Mouse (Mus musculus) lung, postnatal 4 days (tissue): ENCODE data around the gene Med12l.

Source experiments
- DNase-seq, 2 experiments: peaks; one replicate each; pipeline ENCODE4 v3.0.0; 2021

The Med12l gene

GRCm38 (mm10) chr3:59005271-59005995 is at the start of gene Med12l:
Gene Med12l, plus strand, starts transcription at chr3:59005825.
- DNase-seq: peak; percentile 56 to 73

GRCm38 (mm10) chr3:58961166-58961565 is 44.5 kb upstream of the Med12l start:
- DNase-seq: no peak

DNA sequence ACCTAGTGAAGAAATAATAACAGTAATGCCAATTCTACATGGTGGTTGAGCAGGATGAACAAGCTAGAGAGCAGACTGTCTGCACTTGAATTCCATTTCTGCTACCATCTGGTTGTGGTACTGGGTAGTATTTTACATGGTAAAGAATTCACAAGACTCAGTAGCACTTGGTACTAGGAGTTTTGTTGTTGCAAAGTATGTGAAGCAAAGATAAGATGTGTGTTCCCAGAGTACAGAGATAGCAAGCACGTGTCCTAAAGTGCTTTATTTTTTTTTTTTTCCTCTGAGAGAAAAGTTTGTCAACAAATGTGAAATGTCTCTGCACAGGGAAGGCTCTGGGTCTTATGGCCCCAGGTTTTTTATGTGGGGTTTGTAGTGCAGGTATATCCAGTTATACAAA is 28.2 kb upstream of the Med12l start:
- no peak for DNase-seq

DNA sequence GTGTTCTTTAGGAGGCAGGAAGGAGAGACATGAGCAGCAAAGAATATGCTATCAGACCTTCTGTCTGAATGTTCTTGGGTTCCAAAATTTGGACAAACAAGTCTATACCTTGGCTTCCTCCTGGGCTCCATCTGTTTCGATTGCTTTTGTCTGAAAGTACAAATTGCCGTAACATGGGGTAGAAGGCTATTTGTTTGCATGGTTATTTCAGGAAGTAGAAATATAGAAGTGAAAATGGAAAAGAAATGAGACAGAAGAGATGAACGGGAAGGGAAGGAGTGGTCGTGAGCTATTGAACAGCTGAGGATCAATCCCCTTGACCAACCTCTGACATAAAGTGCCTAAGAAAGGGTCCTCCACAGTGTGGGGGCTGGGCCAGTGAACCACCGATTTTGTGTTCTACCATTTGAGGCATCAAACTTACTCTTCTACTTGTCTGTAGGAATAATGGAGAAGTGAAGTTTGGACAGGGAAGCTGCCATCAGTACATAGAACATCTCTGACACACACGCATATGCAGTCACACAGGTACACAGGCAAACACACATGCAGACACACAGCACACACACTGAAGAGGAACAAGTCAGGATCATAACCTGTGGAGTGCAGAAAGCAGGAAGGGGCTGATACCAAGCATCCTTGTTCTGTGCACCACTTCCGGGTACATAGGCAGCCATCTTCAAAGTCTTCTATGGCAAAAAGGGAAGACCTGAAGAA is 27.6 kb upstream of the Med12l start:
- DNase-seq: no peak

GRCm38 (mm10) chr3:58980579-58980978 is 25.0 kb upstream of the Med12l start:
- no peak for DNase-seq

GRCm38 (mm10) chr3:58982896-58983837 is 22.5 kb upstream of the Med12l start:
- DNase-seq: peak in 1 of 2 experiments; percentile 64

GRCm38 (mm10) chr3:58983838-58984598 is 21.6 kb upstream of the Med12l start:
- DNase-seq: no peak

DNA sequence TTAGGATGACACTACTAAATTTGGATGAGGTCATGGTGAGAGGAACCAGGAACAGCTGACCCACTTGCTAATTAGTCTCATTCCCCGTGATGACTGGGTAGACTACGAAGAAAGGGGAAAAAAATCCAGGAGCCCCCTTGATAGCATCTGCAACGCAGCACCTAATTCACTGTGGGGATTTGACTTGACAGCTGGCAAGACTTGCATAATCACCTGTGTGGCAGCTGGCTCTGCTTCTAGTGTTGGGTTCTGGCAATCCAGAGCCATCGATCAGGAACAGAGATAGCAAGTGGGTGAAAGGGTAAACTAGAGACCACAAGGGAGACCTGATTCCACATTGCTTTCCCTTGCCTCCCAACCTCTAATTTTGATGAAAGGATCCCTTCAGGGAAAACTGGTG is 19.8 kb upstream of the Med12l start:
- DNase-seq: no peak

DNA sequence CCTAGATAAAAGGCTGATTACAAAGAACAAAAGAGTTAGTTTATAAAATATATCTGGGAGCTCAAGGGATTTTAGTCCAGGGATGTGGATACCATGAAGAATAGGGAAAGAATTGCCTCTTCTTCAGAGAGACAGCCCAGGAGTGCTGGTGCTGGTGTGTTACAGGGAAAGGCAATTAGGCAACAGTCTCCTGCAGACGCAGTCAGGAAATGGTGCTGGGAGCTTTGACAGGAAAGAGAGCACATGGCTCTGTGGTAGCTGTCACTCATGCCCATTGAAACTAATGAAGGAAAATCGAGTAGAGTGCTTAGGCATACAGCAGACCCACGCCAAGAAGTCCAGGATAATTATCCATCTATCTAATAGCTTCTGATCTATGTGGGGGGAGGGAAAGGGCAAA is 16.3 kb upstream of the Med12l start:
- no peak for DNase-seq

DNA sequence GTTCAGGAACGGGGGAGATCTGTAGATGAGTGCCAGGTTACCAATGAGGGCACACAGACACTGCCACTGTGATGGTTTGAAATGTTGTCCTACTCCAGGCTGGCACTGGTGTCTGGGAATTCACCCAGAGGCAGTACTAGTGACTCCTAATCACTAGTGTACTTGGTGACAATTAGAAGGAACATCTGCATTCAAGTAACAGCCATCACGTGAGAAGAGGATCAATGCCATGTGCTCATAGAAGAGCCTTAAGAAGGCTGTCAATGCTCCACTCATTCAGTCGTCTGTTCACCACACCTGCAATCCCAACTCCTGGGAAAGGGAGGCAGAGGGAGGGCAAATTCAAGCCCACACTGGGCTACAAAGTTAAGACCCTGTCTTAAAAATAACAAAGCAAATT is 15.1 kb upstream of the Med12l start:
- DNase-seq: no peak

- DNase-seq: no peak
Observed at GRCm38 (mm10) chr3:58992122-58992521, 13.5 kb upstream of the Med12l start.

DNA sequence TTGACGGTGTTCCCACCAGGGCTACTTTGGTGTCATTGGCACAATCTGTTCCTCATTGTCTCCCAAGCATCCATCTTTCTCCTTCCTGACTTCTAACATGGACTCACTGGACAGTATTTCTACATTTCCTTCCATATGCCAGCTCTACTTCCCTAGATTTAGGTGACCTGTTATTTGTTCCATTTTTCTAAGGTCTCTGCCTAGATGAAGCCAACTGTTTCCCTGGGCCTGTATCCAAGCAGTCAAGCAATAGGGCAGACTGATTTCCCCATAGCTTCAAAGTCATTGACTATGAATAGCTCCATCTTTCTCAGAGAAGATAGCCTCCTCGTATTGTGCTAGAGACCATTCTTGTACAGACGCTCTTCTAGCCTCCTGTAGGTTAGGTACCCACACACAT is 12.0 kb upstream of the Med12l start:
- DNase-seq: no peak

DNA sequence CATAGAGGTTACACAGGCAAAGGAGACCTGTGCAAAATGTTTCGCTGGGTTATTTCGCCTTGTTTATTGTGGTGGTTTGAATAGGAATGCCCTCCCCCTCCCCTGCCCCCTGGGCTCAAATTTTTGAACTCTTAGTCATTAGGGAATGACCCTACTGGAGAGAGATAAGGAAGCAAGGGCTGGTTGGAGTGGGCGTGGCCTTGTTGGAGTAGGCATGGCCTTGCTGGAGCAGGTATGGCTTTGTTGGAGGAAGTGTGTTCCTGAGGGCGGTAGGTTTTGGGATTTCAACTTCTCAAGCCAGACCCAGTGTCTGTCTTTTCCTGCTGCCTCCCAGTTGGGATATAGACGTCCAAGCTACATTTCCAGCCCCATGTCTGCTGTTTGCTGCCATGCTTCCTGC is 1.9 kb upstream of the Med12l start:
- DNase-seq: no peak

GRCm38 (mm10) chr3:59005996-59006730 is 538 bp downstream of the Med12l start:
- DNase-seq: peak; percentile 40 to 60

- peak; percentile 76 to 81 for DNase-seq
Observed at GRCm38 (mm10) chr3:59006731-59007441, 1.3 kb downstream of the Med12l start.

- DNase-seq: no peak
Observed at GRCm38 (mm10) chr3:59010276-59010675, 4.7 kb downstream of the Med12l start.

DNA sequence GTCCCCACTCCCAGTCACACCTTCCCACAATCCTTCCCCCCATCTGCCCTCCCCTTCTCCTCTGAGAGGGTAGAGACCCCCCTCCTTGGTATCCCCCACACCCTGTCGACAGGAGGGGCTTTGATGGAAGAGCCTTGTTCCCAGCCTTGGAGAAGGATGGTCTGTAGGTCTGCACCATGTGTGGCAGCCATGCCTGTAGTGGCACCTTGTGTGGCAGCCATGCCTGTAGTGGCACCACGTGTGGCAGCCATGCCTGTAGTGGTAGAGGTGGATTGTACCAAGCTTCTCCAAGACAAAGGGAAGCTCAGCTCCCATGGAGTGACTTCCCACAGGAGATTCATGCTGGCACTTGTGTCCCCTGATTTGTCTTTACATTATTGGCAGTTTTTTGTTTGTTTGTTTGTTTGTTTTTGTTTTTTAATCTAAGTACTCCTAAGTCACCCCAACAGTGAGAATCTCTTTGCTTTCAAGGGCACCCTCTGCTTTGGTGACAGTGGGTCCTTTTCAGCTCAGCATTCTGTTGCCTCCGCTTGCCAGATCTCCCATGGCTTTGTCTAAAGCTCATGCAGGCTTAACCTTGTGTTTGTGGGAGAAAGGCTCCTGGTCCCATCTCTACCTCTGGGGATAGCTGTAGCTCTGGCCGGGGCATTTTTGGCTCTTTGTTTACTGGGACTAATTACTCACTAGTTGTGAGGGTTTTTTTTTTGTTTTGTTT is 10.2 kb downstream of the Med12l start:
- no peak for DNase-seq

GRCm38 (mm10) chr3:59016501-59016900 is 10.9 kb downstream of the Med12l start:
- DNase-seq: no peak

GRCm38 (mm10) chr3:59021236-59021635 is 15.6 kb downstream of the Med12l start:
- DNase-seq: no peak

DNA sequence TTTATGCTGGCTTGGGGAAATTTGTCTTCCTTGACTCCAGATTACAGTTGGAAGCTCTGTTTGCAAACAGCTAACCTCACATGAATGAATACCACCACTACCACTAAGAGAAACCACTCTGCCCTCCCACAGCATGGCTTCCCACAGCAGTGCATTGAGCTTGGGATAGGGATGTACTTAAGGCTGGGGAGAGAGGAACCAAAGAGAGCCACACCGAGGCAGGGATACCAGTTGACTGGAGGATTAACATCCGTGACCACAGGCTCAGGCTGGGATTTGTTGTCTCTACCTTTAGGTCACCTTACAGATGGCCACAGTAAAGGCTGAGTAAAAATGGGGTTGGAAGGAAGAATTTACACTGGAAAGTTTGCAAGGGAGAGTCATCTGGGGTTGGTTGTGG is 16.6 kb downstream of the Med12l start:
- no peak for DNase-seq
